In genomic region chr9:32509706-32510156, GRCm38 (mm10) we compare ENCODE assay signal across 10 mouse cellular contexts. TPM values are rescaled to one million over a fixed set of nuclear protein-coding genes. Genes with fewer than 3 reads are reported as not detected.
DNase-seq lines count a peak whose midpoint lies in the region; ATAC-seq and TF ChIP-seq lines count a peak whose summit lies in the region.
"Had no signal": no experiment of that assay in that cellular context is flagged by ENCODE, and none has a peak within 500 bp of the region (broad histone marks: within the 10 kb centered on the region; RNA-seq: fewer than 3 reads in every experiment).

No protein-coding gene starts in this region.

- H3K4me3 ChIP-seq in intestine, postnatal 0 days (ENCODE audit: low read depth, low read length) = no peak overlapping the region
- H3K4me3 ChIP-seq: hindbrain, embryonic 15.5 days had no signal

- no peak overlapping the region for H3K27ac ChIP-seq in intestine, postnatal 0 days (ENCODE audit: low read depth, low read length)
- H3K27ac ChIP-seq: hindbrain, embryonic 15.5 days had no signal

- H3K4me1 ChIP-seq in intestine, postnatal 0 days (replicated peaks; ENCODE audit: control insufficient read depth, insufficient read depth, low read length) = no peaks in the 10 kb centered on the region
- H3K4me1 ChIP-seq: hindbrain, embryonic 15.5 days had no signal

- no peak for TF ChIP-seq CTCF in intestine, postnatal 0 days (IDR thresholded peaks at IDR 0.05; ENCODE audit: low read depth)

- H3K36me3 ChIP-seq in intestine, postnatal 0 days (ENCODE audit: control insufficient read depth, insufficient read depth) = no peaks in the 10 kb centered on the region
- H3K36me3 ChIP-seq: hindbrain, embryonic 15.5 days had no signal

- no peak overlapping the region for H3K4me2 ChIP-seq in intestine, postnatal 0 days (replicated peaks; ENCODE audit: low read depth)
- H3K4me2 ChIP-seq: hindbrain, embryonic 15.5 days had no signal

- H3K9ac ChIP-seq in intestine, postnatal 0 days (ENCODE audit: low read depth, low read length) = no peak overlapping the region
- H3K9ac ChIP-seq: hindbrain, embryonic 15.5 days had no signal

- H3K9me3 ChIP-seq in intestine, postnatal 0 days (ENCODE audit: control insufficient read depth) = no peaks in the 10 kb centered on the region
- H3K9me3 ChIP-seq: hindbrain, embryonic 15.5 days had no signal

- WGBS in intestine, postnatal 0 days = 55% methylated on average over 7 of the region's 7 CpGs

- peak; percentile 45 for ATAC-seq in inflammation-experienced regulatory T-cells, adult 6 months
- no peak for ATAC-seq in intestine, postnatal 0 days
- ATAC-seq: forebrain, embryonic 14.5 days had no signal

- peak; percentile 51 to 55 for DNase-seq in lung, adult 18-20 months
- DNase-seq in lung, postnatal 14 days = no peak
- peak; percentile 87 for DNase-seq in naive thymus-derived CD4-positive, alpha-beta T cell, adult 2 months (ENCODE audit: low read depth)
- DNase-seq in left cerebral cortex, adult 11 months (ENCODE audit: low spot score) = no peak
- DNase-seq in adrenal gland, adult (ENCODE audit: inconsistent age in 2 of 2, low spot score in 1 of 2) = no peak
- DNase-seq: cerebellum, adult 8-10 months had no signal

- H3K27me3 ChIP-seq in intestine, postnatal 0 days (replicated peaks; ENCODE audit: control insufficient read depth, insufficient read depth, low read length) = no peaks in the 10 kb centered on the region
- H3K27me3 ChIP-seq: hindbrain, embryonic 15.5 days had no signal

RNA-seq across cellular contexts. Expression of gene Fli1, which starts 32.9 kb away (rescaled TPM):
- 100 to 1,000 TPM; 101 to 137 (median 110) TPM for polyA plus RNA-seq in inflammation-experienced regulatory T-cells, adult 6 months (2017; shearing (Covaris generic))
- polyA plus RNA-seq in intestine, postnatal 0 days (2015; fragmentation: Nextera tagmentation; extraction: Ambion mirVana) = 6.0 and 6.1 TPM in 2 replicates

Comparison
In these comparisons a context has a peak if more than half of its experiments do, and no peak if none do; other contexts are left out.
1. DNase-seq: peak in lung, adult 18-20 months (2 of 2) and naive thymus-derived CD4-positive, alpha-beta T cell, adult 2 months (single experiment); none in lung, postnatal 14 days (single experiment), left cerebral cortex, adult 11 months (single experiment) and adrenal gland, adult (0 of 2).
2. RNA of gene Fli1, which starts 32.9 kb away (polyA plus RNA-seq): 101 to 137 TPM in inflammation-experienced regulatory T-cells, adult 6 months; 6.0 to 6.1 TPM in intestine, postnatal 0 days; every median in the first group is over 10 times any median in the second.